Mouse (Mus musculus) ES-E14 (cell line): ENCODE data around the gene Robo4. TPM values are rescaled to one million over a fixed set of nuclear protein-coding genes. Genes with fewer than 3 reads are reported as not detected.

Experiments used
- DNase-seq: peaks from one replicate; pipeline ENCODE4 v3.0.0-alpha.2; 2013; ENCODE audit warnings: low read depth, low spot score
- H3K27ac ChIP-seq: 2 replicates; pipeline ENCODE4 v1.5.1; 2012; ENCODE audit warnings: low read depth, mild to moderate bottlenecking, low read length, moderate library complexity, mixed read lengths; ENCODE audit not compliant: poor library complexity, insufficient read depth, severe bottlenecking
- H3K36me3 ChIP-seq: 2 replicates; pipeline ENCODE4 v1.6.1; 2012; ENCODE audit warnings: mild to moderate bottlenecking, low read length, moderate library complexity, mixed read lengths; ENCODE audit not compliant: control insufficient read depth, poor library complexity, insufficient read depth, severe bottlenecking
- H3K4me1 ChIP-seq, 2 experiments: fragments of 150-350 bp in 1 of 2; sonication (generic) in 1 of 2; 2 replicates each; pipeline ENCODE4 v1.6.1; 2012; ENCODE audit warnings: low read length in 2 of 2, mild to moderate bottlenecking in 1 of 2, mixed read lengths in 1 of 2; ENCODE audit not compliant: control insufficient read depth in 2 of 2, insufficient read depth in 2 of 2, poor library complexity in 1 of 2
- H3K4me3 ChIP-seq, 2 experiments: fragments of 150-350 bp in 1 of 2; sonication (generic) in 1 of 2; 2 replicates each; pipeline ENCODE4 v1.5.1; 2012; ENCODE audit warnings: low read length in 2 of 2, low read depth in 1 of 2, mild to moderate bottlenecking in 1 of 2, mixed read lengths in 1 of 2; ENCODE audit not compliant: insufficient read depth in 1 of 2, poor library complexity in 1 of 2, severe bottlenecking in 1 of 2
- H3K9ac ChIP-seq: 2 replicates; pipeline ENCODE4 v1.6.1; 2012; ENCODE audit warnings: low read depth, mild to moderate bottlenecking, low read length, mixed read lengths; ENCODE audit not compliant: poor library complexity, insufficient read depth, severe bottlenecking
- H3K9me3 ChIP-seq: fragments of 150-350 bp; sonication (generic); 2 replicates; pipeline ENCODE4 v1.6.1; 2012; ENCODE audit warnings: low read depth, mild to moderate bottlenecking, low read length; ENCODE audit not compliant: control insufficient read depth, insufficient read depth
- CHD2 ChIP-seq: IDR thresholded peaks from 2 replicates; pipeline ENCODE4 v1.6.1; 2014; ENCODE audit warnings: mild to moderate bottlenecking, low read depth, low read length, inconsistent platforms
- HCFC1 ChIP-seq: IDR thresholded peaks from 2 replicates; pipeline ENCODE4 v1.6.1; 2012; ENCODE audit warnings: low read length, inconsistent platforms, borderline replicate concordance; ENCODE audit not compliant: insufficient read depth
- MAFK ChIP-seq: IDR thresholded peaks from 2 replicates; pipeline ENCODE4 v1.6.1; 2014; ENCODE audit warnings: mild to moderate bottlenecking, low read depth, low read length, inconsistent platforms; ENCODE audit not compliant: insufficient read depth
- ZC3H11A ChIP-seq: IDR thresholded peaks from 2 replicates; pipeline ENCODE4 v1.6.1; 2012; ENCODE audit warnings: low read depth, mild to moderate bottlenecking, inconsistent platforms, low read length, borderline replicate concordance
- ZNF384 ChIP-seq: IDR thresholded peaks from 2 replicates; pipeline ENCODE4 v1.6.1; 2012; ENCODE audit warnings: low read depth, low read length, inconsistent platforms
- in situ Hi-C, 2 experiments: fragments of 600-800 bp; cut with MboI; formaldehyde crosslinking; loops; one replicate each; pipeline ENCODE4 v1.15.1; 2025; ENCODE audit warnings: low sequenced_read_pairs in 2 of 2, inconsistent platforms in 1 of 2; ENCODE audit not compliant: unreplicated experiment in 2 of 2
- total RNA-seq: library from RNA; depleted of rRNA; stranded (reverse); fragments of 300-350 nt; gene quantifications from 2 replicates; pipeline ENCODE4 v1.2.3, GENCODE M21; 2012; rRNA removed

The Robo4 gene
- 10.8 and 11.2 TPM in 2 replicates for total RNA-seq

- no peak for DNase-seq
- H3K4me3 ChIP-seq, result no peak within 1 kb of the TSS; a peak in 1 of 4 replicates
These were observed at the start of gene Robo4 for GRCm38 (mm10) chr9:37401802-37402201. Gene Robo4 (plus strand): TSS chr9:37401897.

GRCm38 (mm10) chr9:37354485-37354884, 47.2 kb upstream of the Robo4 start:
- Histone ChIP-seq H3K9me3 (no peaks in the 10 kb centered on the region), H3K9ac (no peak overlapping the region), H3K4me3 (no peak overlapping the region), H3K4me1 (peaks cover 0 to 2% of the 10 kb centered on the region in 2 experiments; a peak in 1 of 4 replicates), H3K27ac (no peak overlapping the region), H3K36me3 (no peaks in the 10 kb centered on the region)
- no peak for TF ChIP-seq HCFC1
- TF ChIP-seq ZC3H11A, result no peak
- TF ChIP-seq ZNF384, result no peak
- no peak for TF ChIP-seq MAFK
- no peak for TF ChIP-seq CHD2
- DNase-seq, result no peak
- in situ Hi-C loops, result no loop called here

More at GRCm38 (mm10) chr9:37401802-37402201, at the start of gene Robo4:
- in situ Hi-C loops, result loop anchor here (25.0 kb wide), 3 partner anchors 210 to 535 kb away; partner anchors contain the start of genes Olfr878 (in 1 of the 2) and Spa17 (in 1 of the 2)
- H3K9ac ChIP-seq, result no peak within 1 kb of the TSS
- H3K36me3 ChIP-seq, result no peaks in the 10 kb centered on the region
- H3K4me1 ChIP-seq, result peaks cover 0 to 8% of the 10 kb centered on the region in 2 experiments; a peak in 2 of 4 replicates
- TF ChIP-seq HCFC1, result no peak
- TF ChIP-seq CHD2, result no peak
- no peak for TF ChIP-seq ZNF384
- TF ChIP-seq MAFK, result no peak
- no peak for TF ChIP-seq ZC3H11A
- no peaks in the 10 kb centered on the region for H3K9me3 ChIP-seq
- H3K27ac ChIP-seq, result peak within 1 kb of the TSS; percentile 15; the same call in 1 of the 2 replicates

- DNase-seq, result no peak
- Histone ChIP-seq H3K36me3 (no peaks in the 10 kb centered on the region), H3K9ac (no peak overlapping the region), H3K9me3 (no peaks in the 10 kb centered on the region), H3K27ac (no peak overlapping the region), H3K4me3 (no peak overlapping the region), H3K4me1 (peaks cover 0 to 2% of the 10 kb centered on the region in 2 experiments; a peak in 2 of 4 replicates)
- no peak for TF ChIP-seq ZNF384
- TF ChIP-seq HCFC1, result no peak
- TF ChIP-seq MAFK, result no peak
- no peak for TF ChIP-seq CHD2
- TF ChIP-seq ZC3H11A, result no peak
- in situ Hi-C loops, result no loop called here
These were observed 42.9 kb upstream of the Robo4 start for GRCm38 (mm10) chr9:37358713-37359330.

- H3K27ac ChIP-seq, result no peak overlapping the region
These were observed 42.1 kb upstream of the Robo4 start for GRCm38 (mm10) chr9:37359331-37360220.

More at GRCm38 (mm10) chr9:37359331-37360220, 42.1 kb upstream of the Robo4 start:
- no peak for TF ChIP-seq ZNF384
- no peak for TF ChIP-seq CHD2
- TF ChIP-seq HCFC1, result no peak
- TF ChIP-seq MAFK, result no peak
- TF ChIP-seq ZC3H11A, result no peak
- no peaks in the 10 kb centered on the region for H3K9me3 ChIP-seq
- H3K4me3 ChIP-seq, result no peak overlapping the region
- no peak for DNase-seq
- in situ Hi-C loops, result no loop called here
- no peaks in the 10 kb centered on the region for H3K36me3 ChIP-seq
- no peak overlapping the region for H3K9ac ChIP-seq
- peaks cover 0 to 2% of the 10 kb centered on the region in 2 experiments; a peak in 2 of 4 replicates for H3K4me1 ChIP-seq
